Mouse (Mus musculus): Measurements from ENCODE around the gene Grik4.

- no peak for TF ChIP-seq CTCF (IDR thresholded peaks at IDR 0.05; ENCODE audit: borderline replicate concordance, control insufficient read depth, extremely low read depth, insufficient read depth, low read length, poor library complexity)
- TF ChIP-seq POLR2A (IDR thresholded peaks at IDR 0.05; ENCODE audit: control insufficient read depth, extremely low read depth, insufficient read depth, low read length, poor library complexity), result no peak
Measured at GRCm38 (mm10) chr9:42885566-42885965, 58.7 kb downstream of the Grik4 start.

Measured in thymus, adult 2 months (tissue).